Mouse (Mus musculus) liver, embryonic 13.5 days (tissue): Measurements from ENCODE around the gene Atp6v0e. TPM values are rescaled to one million over a fixed set of nuclear protein-coding genes. Genes with fewer than 3 reads are reported as not detected.

Source experiments
- ATAC-seq: fragments of 200-750 bp; cut with Nextera tagmentation; 2 replicates; pipeline ENCODE4 v1.8.0; 2017; ENCODE audit warnings: low read depth, mild to moderate bottlenecking, moderate number of reproducible peaks, moderate library complexity
- DNase-seq: peaks from one replicate; pipeline ENCODE4 v3.0.0; 2022
- H3K27ac ChIP-seq: fragments of 300-500 bp; sonication (generic); 2 replicates; pipeline ENCODE4 v1.5.1; 2015; ENCODE audit warnings: moderate library complexity, mild to moderate bottlenecking, inconsistent platforms
- H3K27me3 ChIP-seq: fragments of 300-500 bp; sonication (generic); 2 replicates; pipeline ENCODE4 v1.6.1; 2015; ENCODE audit warnings: mild to moderate bottlenecking, inconsistent platforms
- H3K36me3 ChIP-seq: fragments of 300-500 bp; sonication (generic); 2 replicates; pipeline ENCODE4 v1.6.1; 2015; ENCODE audit warnings: mild to moderate bottlenecking, inconsistent platforms
- H3K4me1 ChIP-seq: fragments of 300-500 bp; sonication (generic); replicated peaks from 2 replicates; pipeline ENCODE4 v1.6.1; 2015; ENCODE audit warnings: inconsistent platforms
- H3K4me2 ChIP-seq: fragments of 300-500 bp; sonication (generic); 2 replicates; pipeline ENCODE4 v1.6.1; 2015; ENCODE audit warnings: inconsistent platforms, mild to moderate bottlenecking, moderate library complexity
- H3K4me3 ChIP-seq: fragments of 300-500 bp; sonication (generic); replicated peaks from 2 replicates; pipeline ENCODE4 v1.5.1; 2015; ENCODE audit warnings: mild to moderate bottlenecking, inconsistent platforms
- H3K9ac ChIP-seq: fragments of 300-500 bp; sonication (generic); 2 replicates; pipeline ENCODE4 v1.6.1; 2015; ENCODE audit warnings: mild to moderate bottlenecking, inconsistent platforms
- H3K9me3 ChIP-seq: fragments of 300-500 bp; sonication (generic); replicated peaks from 2 replicates; pipeline ENCODE4 v1.6.1; 2016; ENCODE audit warnings: inconsistent platforms
- WGBS: fragments of 180-500 bp; shearing (Covaris S2); methylation state at CpG from one replicate; pipeline ENCODE4 v1.1.7; 2015; ENCODE audit not compliant: insufficient replicate concordance; 5-methylcytosine and 5-hydroxymethylcytosine counted together
- polyA plus RNA-seq: library from polyadenylated mRNA; unstranded; fragments of >200 nt; fragmentation: Nextera tagmentation; extraction: Ambion mirVana; gene quantifications from 2 replicates; pipeline ENCODE4 v1.2.1, GENCODE M21; 2015

Atp6v0e gene
- polyA plus RNA-seq, 1 experiment from 2014 or later, result 192 TPM

- H3K9me3 ChIP-seq, result no peaks in the 10 kb centered on the region
- H3K36me3 ChIP-seq, result peaks cover 9% of the 10 kb centered on the region
- peak; percentile 23 for DNase-seq
- peak; percentile 46; the same call in 1 of the 2 replicates for ATAC-seq
- no peak overlapping the region for H3K4me2 ChIP-seq
- peak overlapping the region; percentile 39; the same call in 1 of the 2 replicates for H3K9ac ChIP-seq
- peaks cover 66% of the 10 kb centered on the region for H3K4me1 ChIP-seq
- H3K27ac ChIP-seq, result peak overlapping the region; percentile 79
- H3K4me3 ChIP-seq, result no peak overlapping the region
- no peaks in the 10 kb centered on the region for H3K27me3 ChIP-seq
- WGBS, result 43% methylated on average over 11 of the region's 11 CpGs
These were observed 42.7 kb downstream of the Atp6v0e start for GRCm38 (mm10) chr17:26705463-26706359.

DNA sequence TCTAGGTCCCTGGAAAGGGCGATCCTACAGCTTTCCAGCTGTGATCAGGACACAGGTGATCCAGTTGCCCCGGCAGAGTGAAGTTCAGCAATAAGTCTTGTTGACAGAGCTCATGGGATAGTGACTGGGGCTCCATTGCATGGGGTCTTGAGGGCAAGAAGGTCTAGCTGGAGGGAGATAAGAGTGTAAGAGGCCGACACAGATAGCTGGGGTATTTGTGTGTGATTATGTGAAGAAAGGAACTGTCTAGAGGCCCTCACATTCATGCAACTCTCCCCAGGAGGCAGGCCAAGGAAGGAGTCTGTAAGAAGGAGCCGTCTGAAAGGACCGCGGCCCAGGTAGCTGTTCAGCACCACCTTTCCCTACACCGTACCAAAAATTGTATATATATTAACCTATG, 44.0 kb downstream of the Atp6v0e start:
- Histone ChIP-seq H3K4me2 (peak overlapping the region; percentile 23; the same call in 1 of the 2 replicates), H3K4me1 (peaks cover 76% of the 10 kb centered on the region), H3K9me3 (no peaks in the 10 kb centered on the region), H3K27me3 (no peaks in the 10 kb centered on the region), H3K4me3 (no peak overlapping the region), H3K36me3 (no peaks in the 10 kb centered on the region; the same call in 1 of the 2 replicates), H3K9ac (peak overlapping the region; percentile 36), H3K27ac (peak overlapping the region; percentile 79)
- ATAC-seq, result peak; percentile 50
- DNase-seq, result peak; percentile 25
- 37% methylated on average over 7 of the region's 7 CpGs for WGBS

DNA sequence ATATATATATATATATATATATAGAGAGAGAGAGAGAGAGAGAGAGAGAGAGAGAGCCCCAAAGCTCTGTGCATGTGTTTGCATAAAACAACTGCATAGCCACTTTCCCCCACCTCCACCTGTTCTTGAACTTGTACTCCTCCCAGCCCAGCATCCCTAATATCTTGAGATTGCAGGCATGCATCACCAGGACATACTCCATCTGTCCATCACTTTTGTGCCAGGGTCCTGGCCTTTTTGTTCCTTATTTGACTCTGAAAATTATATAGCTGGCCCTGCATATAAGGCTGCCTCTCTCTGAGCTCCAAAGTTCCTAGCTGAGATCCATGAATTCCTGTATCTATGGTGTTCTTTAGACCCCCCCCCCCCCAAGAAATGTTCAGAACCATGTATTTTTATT, 45.5 kb downstream of the Atp6v0e start:
- no peaks in the 10 kb centered on the region for H3K27me3 ChIP-seq
- H3K4me2 ChIP-seq, result no peak overlapping the region
- ATAC-seq (no peak), DNase-seq (no peak)
- peaks cover 67% of the 10 kb centered on the region for H3K4me1 ChIP-seq
- no peak overlapping the region for H3K9ac ChIP-seq
- peak overlapping the region; percentile 86; the same call in 1 of the 2 replicates for H3K27ac ChIP-seq
- H3K36me3 ChIP-seq, result no peaks in the 10 kb centered on the region; the same call in 1 of the 2 replicates
- H3K9me3 ChIP-seq, result no peaks in the 10 kb centered on the region
- H3K4me3 ChIP-seq, result no peak overlapping the region

GRCm38 (mm10) chr17:26708993-26709590, 46.1 kb downstream of the Atp6v0e start:
- H3K36me3 ChIP-seq, result no peaks in the 10 kb centered on the region; the same call in 1 of the 2 replicates
- no peaks in the 10 kb centered on the region for H3K27me3 ChIP-seq
- peak overlapping the region; percentile 49 for H3K4me2 ChIP-seq
- no peak for ATAC-seq
- DNase-seq, result no peak
- H3K9ac ChIP-seq, result peak overlapping the region; percentile 10; the same call in 1 of the 2 replicates
- H3K9me3 ChIP-seq, result no peaks in the 10 kb centered on the region
- 55% methylated on average over 9 of the region's 9 CpGs for WGBS
- peaks cover 70% of the 10 kb centered on the region for H3K4me1 ChIP-seq
- no peak overlapping the region for H3K4me3 ChIP-seq
- peak overlapping the region; percentile 86 for H3K27ac ChIP-seq

DNA sequence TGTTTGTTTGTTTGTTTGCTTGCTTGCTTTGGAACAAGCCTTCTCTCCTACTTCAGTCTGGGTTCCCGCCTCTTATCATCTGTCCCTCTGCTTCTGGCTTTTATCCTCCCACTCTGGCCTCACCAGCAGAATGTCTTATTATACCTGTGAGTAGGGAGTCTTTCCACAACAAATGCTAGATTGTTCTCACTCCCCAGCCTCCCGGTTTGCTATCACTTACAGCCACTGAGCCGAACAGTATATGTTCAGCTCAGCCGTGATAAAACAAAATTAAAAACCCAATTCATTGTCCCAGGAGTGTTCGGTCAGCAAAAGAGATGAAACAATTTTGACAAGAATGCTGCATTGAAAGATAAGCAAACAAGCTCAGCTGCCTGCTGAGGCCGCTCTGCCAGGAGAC, 47.0 kb downstream of the Atp6v0e start:
- no peaks in the 10 kb centered on the region for H3K27me3 ChIP-seq
- ATAC-seq (peak; percentile 71), DNase-seq (peak; percentile 49)
- peaks cover 80% of the 10 kb centered on the region for H3K4me1 ChIP-seq
- 0 out of 2 replicates have a peak overlapping the region, but pooled peaks have one; percentile 2 for H3K4me3 ChIP-seq
- H3K4me2 ChIP-seq, result peak overlapping the region; percentile 49
- no peaks in the 10 kb centered on the region for H3K9me3 ChIP-seq
- H3K36me3 ChIP-seq, result no peaks in the 10 kb centered on the region
- H3K27ac ChIP-seq, result peak overlapping the region; percentile 86
- 17% methylated on average over 6 of the region's 6 CpGs for WGBS
- peak overlapping the region; percentile 10 for H3K9ac ChIP-seq

DNA sequence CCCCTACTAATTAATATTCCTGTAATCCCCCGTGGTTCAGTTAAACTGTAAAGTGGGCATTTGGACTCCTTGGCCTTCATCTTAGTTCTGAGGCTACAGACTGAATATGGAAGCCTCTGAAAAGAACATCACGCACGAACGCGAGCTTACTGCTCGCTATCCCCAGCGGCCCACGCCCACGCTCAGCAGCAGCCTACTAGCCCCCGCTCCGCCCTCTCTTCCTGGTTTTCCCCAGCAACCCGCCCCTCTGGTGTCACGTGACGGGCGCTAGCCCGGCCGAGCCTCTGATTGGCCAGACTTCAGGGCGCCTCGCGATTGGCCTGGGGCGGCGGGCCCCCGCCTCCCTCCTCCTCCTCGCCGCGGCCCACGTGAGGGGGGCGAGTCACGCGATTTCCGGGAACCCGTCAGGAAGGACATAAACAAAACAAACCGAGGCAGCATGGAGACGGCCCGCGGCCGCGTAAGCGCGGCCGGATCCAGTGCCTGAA, 52.3 kb downstream of the Atp6v0e start, which contains the start of gene Crebrf:
Crebrf (plus strand) TSS at position 380 of the 488 bp plus-strand sequence.
- Histone ChIP-seq H3K9me3 (no peaks in the 10 kb centered on the region), H3K36me3 (no peaks in the 10 kb centered on the region), H3K27me3 (no peaks in the 10 kb centered on the region), H3K27ac (peak within 1 kb of the TSS; percentile 93), H3K9ac (peak within 1 kb of the TSS; percentile 83), H3K4me3 (peak within 1 kb of the TSS; percentile 99), H3K4me2 (peak within 1 kb of the TSS; percentile 86), H3K4me1 (peaks cover 47% of the 10 kb centered on the region)
- under 1% methylated on average over 41 of the region's 41 CpGs for WGBS
- ATAC-seq, result peak; percentile 59
- DNase-seq, result peak; percentile 99

DNA sequence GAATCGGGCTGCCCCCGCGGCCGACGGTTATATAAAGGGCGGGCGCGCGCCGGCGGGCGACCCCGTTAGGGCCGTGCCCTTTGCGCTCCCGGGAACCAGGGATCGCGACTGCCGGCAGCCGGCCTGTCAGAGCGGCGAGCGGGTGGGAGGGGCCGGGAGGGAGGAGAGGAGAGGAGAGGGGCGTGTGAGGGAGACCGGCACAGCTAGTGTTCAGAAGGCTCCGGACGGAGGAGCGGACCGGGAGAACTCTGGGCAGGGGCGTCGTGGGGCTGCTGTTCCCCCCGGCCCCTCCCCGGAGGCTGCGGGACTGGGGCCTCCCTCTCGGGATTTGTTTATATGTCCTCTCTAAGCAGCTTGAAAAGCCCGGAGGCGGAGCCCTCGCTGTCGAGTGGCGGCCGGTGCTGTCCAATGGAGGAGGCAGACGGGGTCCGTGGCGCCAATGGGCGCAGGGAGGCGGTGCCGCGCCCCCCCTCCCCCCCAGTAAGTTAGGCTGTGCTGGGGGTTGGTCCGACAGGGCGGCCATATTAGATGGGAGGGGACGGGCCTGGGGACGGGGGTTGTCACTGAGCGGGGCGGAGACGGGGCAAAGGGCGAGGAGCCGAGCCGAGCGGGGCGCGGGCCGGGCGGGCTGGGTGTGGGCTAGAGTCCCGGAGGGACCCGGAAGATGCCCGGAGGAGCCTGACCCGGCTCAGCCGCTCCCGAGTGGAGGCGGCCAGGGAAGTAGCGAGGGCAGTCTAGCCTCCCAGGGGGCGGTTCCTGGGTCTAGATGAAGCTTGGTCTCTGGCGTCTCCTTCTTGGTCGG, 53.1 kb downstream of the Atp6v0e start:
- Histone ChIP-seq H3K27ac (peak overlapping the region; percentile 93), H3K4me2 (peak overlapping the region; percentile 86), H3K4me1 (peaks cover 47% of the 10 kb centered on the region), H3K9me3 (no peaks in the 10 kb centered on the region), H3K36me3 (no peaks in the 10 kb centered on the region), H3K27me3 (no peaks in the 10 kb centered on the region), H3K9ac (peak overlapping the region; percentile 83), H3K4me3 (peak overlapping the region; percentile 99)
- WGBS, result under 1% methylated on average over 72 of the region's 75 CpGs
- ATAC-seq (peak; percentile 96), DNase-seq (peak; percentile 95)

DNA sequence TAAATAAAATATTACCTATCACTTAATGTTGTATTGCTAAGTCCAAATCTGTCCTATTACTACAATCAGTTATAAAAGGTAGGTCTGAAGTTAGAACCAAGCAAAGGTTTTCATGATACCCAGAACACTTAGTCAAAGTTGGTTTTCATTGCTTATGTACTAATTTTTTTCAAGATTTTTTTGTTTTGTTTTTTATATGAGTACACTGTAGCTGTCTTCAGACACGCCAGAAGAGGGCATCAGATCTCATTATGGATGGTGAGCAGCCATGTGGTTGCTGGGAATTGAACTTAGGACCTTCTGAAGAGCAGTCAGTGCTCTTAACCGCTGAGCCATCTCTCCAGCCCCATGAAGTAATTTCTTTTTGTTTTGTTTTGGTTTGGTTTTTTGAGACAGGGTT, 54.8 kb downstream of the Atp6v0e start:
- Histone ChIP-seq H3K9me3 (no peaks in the 10 kb centered on the region), H3K4me1 (peaks cover 53% of the 10 kb centered on the region), H3K36me3 (no peaks in the 10 kb centered on the region), H3K4me3 (no peak overlapping the region), H3K4me2 (no peak overlapping the region), H3K9ac (no peak overlapping the region), H3K27ac (no peak overlapping the region), H3K27me3 (no peaks in the 10 kb centered on the region)
- ATAC-seq, result no peak
- DNase-seq, result no peak
- WGBS, result 59% methylated on average over 2 of the region's 2 CpGs

GRCm38 (mm10) chr17:26719405-26719804, 56.4 kb downstream of the Atp6v0e start:
- H3K4me3 ChIP-seq, result no peak overlapping the region
- DNase-seq (no peak), ATAC-seq (no peak)
- H3K9ac ChIP-seq, result no peak overlapping the region
- peak overlapping the region; percentile 65 for H3K27ac ChIP-seq
- H3K4me2 ChIP-seq, result no peak overlapping the region
- H3K36me3 ChIP-seq, result no peaks in the 10 kb centered on the region
- no peaks in the 10 kb centered on the region for H3K9me3 ChIP-seq
- H3K27me3 ChIP-seq, result no peaks in the 10 kb centered on the region
- peaks cover 54% of the 10 kb centered on the region for H3K4me1 ChIP-seq

GRCm38 (mm10) chr17:26721802-26722201, 58.8 kb downstream of the Atp6v0e start:
- H3K27me3 ChIP-seq, result no peaks in the 10 kb centered on the region
- H3K4me1 ChIP-seq, result peaks cover 65% of the 10 kb centered on the region
- no peak overlapping the region for H3K9ac ChIP-seq
- H3K27ac ChIP-seq, result peak overlapping the region; percentile 51
- DNase-seq (no peak), ATAC-seq (0 out of 2 replicates have a peak, but pooled peaks have one; percentile 64)
- H3K9me3 ChIP-seq, result no peaks in the 10 kb centered on the region
- 20% methylated on average over 2 of the region's 2 CpGs for WGBS
- 0 out of 2 replicates have a peak overlapping the region, but pooled peaks have one; percentile 11 for H3K4me2 ChIP-seq
- no peak overlapping the region for H3K4me3 ChIP-seq
- no peaks in the 10 kb centered on the region for H3K36me3 ChIP-seq
